Mouse (Mus musculus) neural tube, embryonic 15.5 days (tissue): ENCODE results near the gene Gpr18. TPM values are rescaled to one million over a fixed set of nuclear protein-coding genes. Genes with fewer than 3 reads are reported as not detected.

Experiments used
- ATAC-seq: fragments of 200-750 bp; cut with Nextera tagmentation; 2 replicates; pipeline ENCODE4 v1.8.0; 2017; ENCODE audit warnings: mild to moderate bottlenecking, moderate TSS enrichment, moderate library complexity; ENCODE audit not compliant: low FRiP score
- H3K27ac ChIP-seq: fragments of 300-500 bp; sonication (generic); replicated peaks from 2 replicates; pipeline ENCODE4 v1.5.1; 2015; ENCODE audit warnings: mild to moderate bottlenecking, inconsistent platforms
- H3K27me3 ChIP-seq: fragments of 300-500 bp; sonication (generic); replicated peaks from 2 replicates; pipeline ENCODE4 v1.6.1; 2015; ENCODE audit warnings: inconsistent platforms
- H3K36me3 ChIP-seq: fragments of 300-500 bp; sonication (generic); 2 replicates; pipeline ENCODE4 v1.6.1; 2015; ENCODE audit warnings: inconsistent platforms
- H3K4me1 ChIP-seq: fragments of 300-500 bp; sonication (generic); 2 replicates; pipeline ENCODE4 v1.6.1; 2015; ENCODE audit warnings: inconsistent platforms
- H3K4me2 ChIP-seq: fragments of 300-500 bp; sonication (generic); 2 replicates; pipeline ENCODE4 v1.6.1; 2015; ENCODE audit warnings: inconsistent platforms, mild to moderate bottlenecking, moderate library complexity
- H3K4me3 ChIP-seq: fragments of 300-500 bp; sonication (generic); replicated peaks from 2 replicates; pipeline ENCODE4 v1.5.1; 2015; ENCODE audit warnings: mild to moderate bottlenecking, inconsistent platforms
- H3K9ac ChIP-seq: fragments of 300-500 bp; sonication (generic); replicated peaks from 2 replicates; pipeline ENCODE4 v1.6.1; 2015; ENCODE audit warnings: mild to moderate bottlenecking, inconsistent platforms
- H3K9me3 ChIP-seq: fragments of 300-500 bp; sonication (generic); replicated peaks from 2 replicates; pipeline ENCODE4 v1.6.1; 2016; ENCODE audit warnings: inconsistent platforms
- WGBS: fragments of 180-500 bp; shearing (Covaris S2); methylation state at CpG from one replicate; pipeline ENCODE4 v1.1.7; 2015; ENCODE audit warnings: mixed read lengths; 5-methylcytosine and 5-hydroxymethylcytosine counted together
- polyA plus RNA-seq: library from polyadenylated mRNA; unstranded; fragments of >200 nt; fragmentation: Nextera tagmentation; extraction: Ambion mirVana; gene quantifications from 2 replicates; pipeline ENCODE4 v1.2.1, GENCODE M21; 2015

Gene Gpr18
- polyA plus RNA-seq, 1 experiment from 2014 or later, result not detected

DNA sequence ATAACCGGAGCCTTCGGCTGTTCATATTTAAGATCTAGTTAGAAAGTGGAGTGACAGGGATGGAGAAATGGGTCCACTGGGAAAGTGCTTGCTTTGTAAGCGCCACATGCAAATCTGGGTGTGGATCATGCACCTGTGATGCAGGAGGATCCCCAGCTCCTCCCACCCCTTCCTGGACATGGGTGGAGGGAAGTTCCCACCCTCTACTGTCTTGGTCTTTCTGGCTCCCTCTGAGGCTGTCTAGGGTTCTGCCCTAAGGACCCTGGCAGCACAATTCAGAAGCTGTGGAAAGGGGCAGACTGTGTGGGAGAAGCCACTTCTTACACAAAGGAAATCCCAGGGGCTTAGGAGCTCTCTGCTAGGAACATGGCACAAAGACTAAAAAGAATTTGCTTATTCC, 16.0 kb upstream of the Gpr18 start:
- Histone ChIP-seq H3K36me3 (peaks cover 12% of the 10 kb centered on the region), H3K4me2 (no peak overlapping the region), H3K9me3 (peaks cover 2% of the 10 kb centered on the region), H3K4me3 (no peak overlapping the region), H3K27me3 (no peaks in the 10 kb centered on the region), H3K4me1 (peaks cover 6% of the 10 kb centered on the region; the same call in 1 of the 2 replicates), H3K27ac (no peak overlapping the region), H3K9ac (no peak overlapping the region)
- no peak for ATAC-seq
- WGBS, result 88% methylated on average over 3 of the region's 3 CpGs

DNA sequence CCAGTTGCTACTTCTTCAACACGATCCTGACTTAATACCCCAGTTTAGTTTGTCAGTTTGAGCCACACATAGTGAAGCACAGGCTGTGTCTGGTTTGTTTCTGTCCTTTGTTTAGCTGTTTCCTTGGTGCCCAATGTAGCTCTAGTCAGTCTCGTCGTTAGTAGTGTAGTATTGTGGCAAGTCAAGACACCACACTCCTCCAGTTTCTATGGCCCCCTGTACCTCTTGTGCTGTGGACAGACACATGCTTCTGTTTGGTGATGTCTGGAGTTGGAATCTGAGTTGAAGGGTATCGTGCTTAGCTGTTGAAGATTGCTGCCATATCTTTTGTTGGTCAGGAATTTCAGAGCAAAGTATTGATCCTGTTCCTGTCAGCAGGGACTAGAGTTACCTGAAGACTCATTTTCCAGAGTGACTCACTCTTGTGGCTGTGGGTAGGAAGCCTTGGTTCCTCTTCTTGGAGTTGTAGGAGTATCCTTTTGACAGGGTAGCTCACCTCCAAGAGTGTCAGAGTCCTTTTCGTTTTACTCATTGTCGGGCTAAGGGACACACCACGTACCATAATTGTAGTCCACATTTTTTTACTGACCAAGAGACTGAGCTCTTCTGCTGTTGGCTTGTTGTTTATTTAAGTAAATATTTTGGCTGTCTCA, 15.3 kb upstream of the Gpr18 start:
- Histone ChIP-seq H3K4me3 (no peak overlapping the region), H3K4me1 (peaks cover 6% of the 10 kb centered on the region; the same call in 1 of the 2 replicates)
- WGBS, result 82% methylated on average over 7 of the region's 7 CpGs

DNA sequence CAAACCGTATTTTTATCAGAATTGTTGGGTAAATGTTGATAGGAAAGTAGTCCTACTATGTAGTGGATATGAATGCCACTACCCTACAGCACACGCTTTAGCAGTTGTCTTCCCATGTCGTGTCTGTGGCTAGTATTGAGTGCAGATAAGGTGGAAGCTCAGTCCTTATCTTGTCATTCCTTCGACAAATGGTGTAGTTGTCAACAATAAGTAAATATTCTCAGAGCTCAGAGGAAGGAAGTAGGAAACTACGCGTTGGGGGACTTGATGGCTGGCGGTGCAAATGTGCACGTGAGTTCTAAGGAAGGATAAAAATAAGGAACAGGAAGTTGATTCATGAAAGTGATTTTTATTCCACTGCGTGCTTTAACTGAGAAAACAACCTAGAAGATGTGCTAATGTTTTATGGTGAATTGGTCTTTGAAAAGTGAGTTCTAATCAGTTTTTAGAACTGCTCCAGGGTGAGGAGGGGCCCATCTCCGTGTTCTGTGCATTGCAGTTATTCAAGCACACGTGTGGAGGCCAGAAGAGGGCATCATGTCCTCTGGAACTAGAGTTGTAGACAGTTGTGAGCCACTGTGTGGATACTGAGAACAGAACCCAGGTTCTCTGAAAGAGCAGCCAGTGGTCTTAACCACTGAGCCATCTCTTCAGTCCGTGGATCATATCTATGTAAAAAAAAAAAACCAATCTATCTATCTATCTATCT, 13.8 kb upstream of the Gpr18 start:
- Histone ChIP-seq H3K36me3 (peaks cover 7% of the 10 kb centered on the region), H3K4me1 (peaks cover 6% of the 10 kb centered on the region; the same call in 1 of the 2 replicates), H3K27me3 (no peaks in the 10 kb centered on the region), H3K4me2 (no peak overlapping the region), H3K9me3 (no peaks in the 10 kb centered on the region), H3K27ac (no peak overlapping the region), H3K4me3 (no peak overlapping the region), H3K9ac (no peak overlapping the region)
- 91% methylated on average over 12 of the region's 12 CpGs for WGBS
- no peak for ATAC-seq

More for the DNA sequence above, 15.3 kb upstream of the Gpr18 start:
- Histone ChIP-seq H3K27ac (no peak overlapping the region), H3K36me3 (peaks cover 12% of the 10 kb centered on the region), H3K9me3 (peaks cover 2% of the 10 kb centered on the region), H3K4me2 (no peak overlapping the region), H3K27me3 (no peaks in the 10 kb centered on the region), H3K9ac (no peak overlapping the region)
- ATAC-seq, result no peak

DNA sequence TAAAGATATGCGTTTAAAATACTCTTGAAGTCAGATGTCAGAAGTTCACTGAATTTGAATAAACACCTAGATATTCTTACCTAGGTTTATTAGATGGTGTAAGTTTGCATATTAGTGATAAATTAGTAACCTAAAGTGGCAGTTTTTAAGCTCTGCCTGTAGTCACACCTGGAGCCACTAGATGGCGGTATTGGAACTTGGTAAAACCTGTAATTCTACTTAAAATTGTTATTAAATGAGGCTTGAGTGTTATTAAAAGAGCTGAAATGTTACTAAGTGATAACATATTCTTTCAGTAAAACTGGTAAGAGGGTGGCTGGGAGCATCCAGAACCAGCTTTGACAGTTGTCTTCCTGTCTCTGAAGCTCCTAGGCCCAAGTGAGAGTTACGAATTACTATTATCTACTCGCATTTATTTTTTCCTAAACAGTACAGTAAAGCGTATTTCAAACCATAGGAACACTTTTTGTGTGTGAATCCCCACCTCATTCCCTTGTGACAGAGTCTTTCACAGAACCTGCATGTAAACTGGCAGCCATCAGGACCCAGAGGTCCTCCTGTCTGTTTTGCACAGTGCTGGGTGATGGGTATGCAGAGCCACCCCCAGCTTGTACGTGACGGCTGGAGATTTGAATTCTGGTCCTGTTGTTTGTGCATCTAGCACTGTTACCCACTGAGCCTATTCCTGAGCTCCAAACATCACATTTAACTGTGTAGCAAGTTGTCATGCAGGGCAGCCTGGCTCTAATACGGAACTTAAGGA, 13.0 kb upstream of the Gpr18 start:
- Histone ChIP-seq H3K27ac (no peak overlapping the region), H3K4me3 (no peak overlapping the region), H3K4me2 (no peak overlapping the region), H3K9ac (no peak overlapping the region), H3K4me1 (peaks cover 6% of the 10 kb centered on the region; the same call in 1 of the 2 replicates), H3K9me3 (no peaks in the 10 kb centered on the region), H3K36me3 (no peaks in the 10 kb centered on the region), H3K27me3 (no peaks in the 10 kb centered on the region)
- WGBS, result 72% methylated on average over 8 of the region's 8 CpGs
- no peak for ATAC-seq

DNA sequence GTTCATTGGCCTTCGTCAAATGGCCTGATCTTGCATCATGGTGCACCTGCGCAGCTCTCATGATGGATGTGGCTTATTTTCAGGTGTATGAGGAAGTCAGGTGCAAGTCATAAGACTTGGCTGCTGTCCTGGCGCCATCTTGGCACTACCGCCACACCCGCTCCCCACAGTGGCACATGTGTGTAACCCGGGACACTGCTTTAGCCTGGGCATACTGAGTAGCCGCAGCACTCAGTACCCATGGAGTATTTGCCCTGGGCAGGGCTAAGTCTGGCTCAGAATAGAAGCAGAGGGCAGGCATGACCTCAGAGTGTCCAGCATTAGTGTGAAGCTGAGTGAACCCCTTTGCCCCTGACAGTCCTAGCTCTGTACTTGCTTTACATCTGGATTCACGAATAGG, 11.9 kb upstream of the Gpr18 start:
- WGBS, result 96% methylated on average over 8 of the region's 8 CpGs

DNA sequence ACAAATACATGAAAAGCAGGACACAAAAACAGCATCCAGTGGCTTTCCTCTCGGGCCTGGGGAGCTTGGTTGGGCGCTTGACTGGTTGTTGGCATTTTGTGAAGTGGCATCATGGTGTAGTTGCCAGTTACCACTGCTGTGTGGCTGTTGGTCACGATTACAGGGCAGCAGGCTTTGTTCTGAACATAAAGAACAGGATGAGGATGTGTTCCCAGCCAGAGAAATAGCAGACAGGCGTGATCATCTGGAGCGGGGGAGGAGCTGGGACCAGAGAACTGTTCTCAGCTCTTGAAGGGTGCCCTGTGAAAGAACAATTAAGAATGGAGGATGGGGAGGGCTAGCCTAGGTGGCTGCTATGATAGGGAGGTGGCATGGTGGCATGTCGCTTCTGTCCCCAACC, 11.3 kb upstream of the Gpr18 start:
- H3K9ac ChIP-seq, result no peak overlapping the region
- H3K9me3 ChIP-seq, result no peaks in the 10 kb centered on the region
- no peaks in the 10 kb centered on the region for H3K36me3 ChIP-seq
- no peak overlapping the region for H3K4me3 ChIP-seq
- no peak overlapping the region for H3K4me2 ChIP-seq
- peaks cover 4% of the 10 kb centered on the region; the same call in 1 of the 2 replicates for H3K4me1 ChIP-seq
- H3K27me3 ChIP-seq, result no peaks in the 10 kb centered on the region
- no peak for ATAC-seq
- WGBS, result 84% methylated on average over 6 of the region's 6 CpGs
- H3K27ac ChIP-seq, result no peak overlapping the region

More for the DNA sequence above, 11.9 kb upstream of the Gpr18 start:
- no peak for ATAC-seq
- Histone ChIP-seq H3K27me3 (no peaks in the 10 kb centered on the region), H3K27ac (no peak overlapping the region), H3K9me3 (no peaks in the 10 kb centered on the region), H3K4me3 (no peak overlapping the region), H3K4me1 (peaks cover 6% of the 10 kb centered on the region; the same call in 1 of the 2 replicates), H3K36me3 (no peaks in the 10 kb centered on the region), H3K4me2 (no peak overlapping the region), H3K9ac (no peak overlapping the region)

DNA sequence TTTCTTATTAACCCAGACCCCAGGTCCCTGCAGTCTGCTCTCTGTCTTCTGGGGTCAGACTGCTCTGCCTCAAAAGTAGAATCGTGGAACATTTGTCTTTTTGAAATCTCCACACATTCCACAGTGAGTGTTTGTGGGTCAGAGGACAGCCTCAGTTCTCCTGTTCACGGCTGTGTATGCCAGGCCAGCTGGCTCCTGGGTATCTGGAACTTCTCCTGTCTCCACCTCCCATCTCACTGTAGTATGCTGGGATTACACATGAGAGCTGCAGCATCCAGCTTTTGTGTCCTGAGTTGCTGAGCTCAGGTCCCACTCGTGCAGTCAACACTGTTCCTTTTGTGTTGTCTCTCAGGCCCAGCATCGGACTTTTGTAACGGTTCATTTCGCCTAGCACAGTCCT, 9.3 kb upstream of the Gpr18 start:
- Histone ChIP-seq H3K27ac (no peak overlapping the region), H3K4me1 (no peaks in the 10 kb centered on the region), H3K36me3 (no peaks in the 10 kb centered on the region), H3K27me3 (no peaks in the 10 kb centered on the region), H3K9ac (no peak overlapping the region), H3K4me3 (no peak overlapping the region), H3K9me3 (no peaks in the 10 kb centered on the region), H3K4me2 (no peak overlapping the region)
- 86% methylated on average over 6 of the region's 6 CpGs for WGBS
- no peak for ATAC-seq

DNA sequence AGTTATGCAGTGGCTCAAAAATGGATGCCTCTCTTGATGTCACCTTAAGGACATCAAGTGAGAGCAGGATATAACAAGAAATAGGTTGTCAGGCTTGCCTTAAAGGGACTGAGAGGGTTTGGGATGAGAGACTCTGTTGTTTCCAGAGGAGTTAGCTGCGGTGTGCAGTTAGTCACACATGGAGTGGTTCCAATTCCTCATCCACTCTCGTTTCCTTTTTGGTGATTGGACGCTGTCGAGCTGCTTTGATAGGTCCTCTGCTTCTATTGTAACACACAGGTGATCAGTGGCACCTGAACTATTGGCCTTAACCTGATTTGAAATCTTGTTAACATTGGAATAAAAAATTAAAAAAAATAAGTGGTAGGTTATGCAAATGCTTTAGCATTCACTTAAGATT, 7.2 kb upstream of the Gpr18 start:
- no peaks in the 10 kb centered on the region for H3K9me3 ChIP-seq
- no peak overlapping the region for H3K4me3 ChIP-seq
- H3K4me1 ChIP-seq, result no peaks in the 10 kb centered on the region
- H3K4me2 ChIP-seq, result no peak overlapping the region
- 79% methylated on average over 4 of the region's 4 CpGs for WGBS
- no peak overlapping the region for H3K9ac ChIP-seq
- H3K36me3 ChIP-seq, result no peaks in the 10 kb centered on the region
- no peak for ATAC-seq
- no peaks in the 10 kb centered on the region for H3K27me3 ChIP-seq
- H3K27ac ChIP-seq, result no peak overlapping the region

DNA sequence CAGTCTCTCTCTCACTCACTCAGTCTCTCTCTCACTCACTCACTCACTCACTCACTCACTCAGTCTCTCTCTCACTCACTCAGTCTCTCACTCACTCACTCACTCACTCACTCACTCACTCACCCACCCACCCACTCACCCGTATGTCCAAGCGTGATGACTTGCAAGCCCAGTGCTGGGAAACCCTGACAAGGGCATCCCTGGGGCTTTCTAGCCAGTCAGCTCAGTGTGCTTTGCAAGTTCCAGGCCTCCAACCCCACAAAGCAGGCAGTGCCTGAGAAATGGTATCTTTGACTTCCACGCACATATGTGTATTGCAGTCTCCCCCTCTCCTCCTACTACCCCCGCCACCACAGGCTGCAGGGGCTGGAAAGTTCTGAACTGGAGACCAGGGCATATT, 6.4 kb upstream of the Gpr18 start:
- Histone ChIP-seq H3K36me3 (peaks cover 4% of the 10 kb centered on the region; the same call in 1 of the 2 replicates), H3K9me3 (no peaks in the 10 kb centered on the region), H3K4me3 (no peak overlapping the region), H3K4me2 (no peak overlapping the region), H3K27me3 (no peaks in the 10 kb centered on the region), H3K27ac (no peak overlapping the region), H3K4me1 (no peaks in the 10 kb centered on the region), H3K9ac (no peak overlapping the region)
- ATAC-seq, result no peak
- 91% methylated on average over 4 of the region's 4 CpGs for WGBS

DNA sequence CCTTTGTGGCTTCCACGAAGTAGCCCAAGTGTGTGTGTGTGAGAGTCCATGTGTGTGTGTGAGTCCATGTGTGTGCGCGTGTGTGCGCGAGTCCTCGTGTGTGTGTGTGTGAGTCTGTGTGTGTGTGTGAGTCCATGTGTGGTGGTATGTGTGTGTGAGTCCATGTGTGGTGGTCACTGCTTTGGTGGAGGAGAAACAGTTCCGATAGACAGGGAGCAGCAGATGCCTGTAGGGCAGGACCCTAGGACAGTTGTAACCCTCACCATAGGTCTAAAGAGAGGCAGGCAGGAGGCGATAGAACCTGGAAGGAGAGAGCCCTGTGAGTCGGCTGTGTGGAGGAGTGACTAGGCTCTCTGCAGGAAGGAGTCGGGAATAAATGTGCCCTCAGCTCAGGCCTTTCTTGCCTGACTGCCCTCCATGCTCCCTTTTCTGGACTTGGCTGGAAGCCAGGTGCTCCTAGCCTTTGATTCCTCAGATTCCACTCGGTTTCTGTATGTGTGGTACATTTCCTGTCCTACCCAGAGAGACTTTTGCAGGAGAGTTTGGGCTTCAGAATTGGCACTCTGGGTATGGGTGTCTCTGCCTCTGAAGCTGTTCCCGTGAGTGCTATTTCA, 5.0 kb upstream of the Gpr18 start:
- no peak overlapping the region for H3K9ac ChIP-seq
- no peak for ATAC-seq
- no peaks in the 10 kb centered on the region for H3K4me1 ChIP-seq
- no peak overlapping the region for H3K4me2 ChIP-seq
- no peak overlapping the region for H3K4me3 ChIP-seq
- H3K27ac ChIP-seq, result no peak overlapping the region
- H3K9me3 ChIP-seq, result no peaks in the 10 kb centered on the region
- peaks cover 17% of the 10 kb centered on the region for H3K36me3 ChIP-seq
- WGBS, result 83% methylated on average over 12 of the region's 12 CpGs
- H3K27me3 ChIP-seq, result no peaks in the 10 kb centered on the region

DNA sequence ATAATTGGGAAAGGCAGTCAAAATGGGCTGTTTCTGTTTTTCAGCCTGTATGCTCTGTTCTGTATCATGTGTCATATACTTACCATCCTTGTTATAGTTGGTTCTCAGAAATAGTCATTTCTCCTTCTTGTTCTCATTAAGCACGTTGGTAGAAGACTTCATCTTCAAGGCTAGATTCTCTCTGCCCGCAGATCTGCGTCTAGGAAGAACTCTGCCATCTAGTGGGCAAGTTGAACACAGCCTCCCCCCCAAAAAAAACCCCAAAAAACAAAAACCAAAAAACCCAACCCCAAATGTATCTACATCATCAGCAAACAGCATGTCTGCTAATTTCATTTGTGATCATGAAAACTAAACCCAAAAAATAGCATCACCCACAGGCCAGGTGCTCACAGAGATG, 4.2 kb upstream of the Gpr18 start:
- WGBS, result 46% methylated on average over 3 of the region's 3 CpGs

More for the DNA sequence above, 4.2 kb upstream of the Gpr18 start:
- Histone ChIP-seq H3K4me3 (no peak overlapping the region), H3K4me1 (no peaks in the 10 kb centered on the region), H3K9me3 (no peaks in the 10 kb centered on the region), H3K27me3 (no peaks in the 10 kb centered on the region), H3K9ac (no peak overlapping the region), H3K4me2 (no peak overlapping the region), H3K27ac (no peak overlapping the region), H3K36me3 (peaks cover 17% of the 10 kb centered on the region)
- no peak for ATAC-seq
